20 mouse cellular contexts compared by ENCODE assay signal in the genomic region with DNA sequence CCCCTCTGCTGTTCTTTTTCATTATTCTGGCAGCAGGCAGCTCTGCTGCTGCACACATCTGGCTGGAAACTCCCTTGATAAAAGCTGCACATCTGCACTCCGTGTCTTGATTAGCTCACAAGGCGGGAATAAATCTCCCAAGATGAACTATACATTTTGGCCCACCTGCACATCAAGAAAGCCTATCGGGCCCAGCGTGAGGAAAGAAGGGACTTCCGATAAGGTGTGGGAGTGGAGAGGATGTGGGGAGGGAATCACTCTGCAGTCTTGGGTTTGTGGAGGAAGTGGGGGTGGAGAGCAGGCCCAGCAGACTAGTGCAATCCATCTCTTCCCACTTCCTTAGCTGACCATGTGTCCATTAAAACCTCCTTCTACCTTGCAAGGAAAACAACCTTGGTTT.
DNase-seq lines count a peak whose midpoint lies in the region; ATAC-seq lines count a peak whose summit lies in the region.
"Had no signal": no experiment of that assay in that cellular context is flagged by ENCODE, and none has a peak within 500 bp of the region (broad histone marks: within the 10 kb centered on the region; RNA-seq: fewer than 3 reads in every experiment).

No protein-coding gene starts in this region.

- intact Hi-C loops in gastrocnemius, postnatal 14 days (cut with DNase I; ENCODE audit: low total_unique reads), result no loop called here

- H3K27me3 ChIP-seq in kidney, embryonic 14.5 days (ENCODE audit: control insufficient read depth, insufficient read depth, low read length), result no peaks in the 10 kb centered on the region
- H3K27me3 ChIP-seq in kidney, embryonic 15.5 days, result no peaks in the 10 kb centered on the region
- no peaks in the 10 kb centered on the region for H3K27me3 ChIP-seq in hindbrain, embryonic 16.5 days (replicated peaks; ENCODE audit: control insufficient read depth, insufficient read depth, low read length)
- H3K27me3 ChIP-seq in neural tube, embryonic 15.5 days (replicated peaks), result no peaks in the 10 kb centered on the region
- H3K27me3 ChIP-seq: lung, embryonic 15.5 days had no signal

- no peaks in the 10 kb centered on the region for H3K9me3 ChIP-seq in kidney, embryonic 14.5 days (ENCODE audit: control insufficient read depth, low read length)
- H3K9me3 ChIP-seq in kidney, embryonic 15.5 days (replicated peaks), result no peaks in the 10 kb centered on the region
- no peaks in the 10 kb centered on the region for H3K9me3 ChIP-seq in hindbrain, embryonic 16.5 days (ENCODE audit: control insufficient read depth, low read length)
- H3K9me3 ChIP-seq in neural tube, embryonic 15.5 days (replicated peaks), result no peaks in the 10 kb centered on the region
- H3K9me3 ChIP-seq: limb, embryonic 13.5 days; lung, embryonic 15.5 days; midbrain, embryonic 10.5 days had no signal

- H3K27ac ChIP-seq in kidney, embryonic 14.5 days (ENCODE audit: low read depth, low read length), result no peak overlapping the region
- H3K27ac ChIP-seq in kidney, embryonic 15.5 days, result no peak overlapping the region
- H3K27ac ChIP-seq in hindbrain, embryonic 16.5 days (ENCODE audit: low read depth, low read length), result peak overlapping the region; percentile 16; the same call in 1 of the 2 replicates
- peak overlapping the region; percentile 35; the same call in 1 of the 2 replicates for H3K27ac ChIP-seq in neural tube, embryonic 15.5 days (replicated peaks)
- H3K27ac ChIP-seq: limb, embryonic 13.5 days; liver, embryonic 14.5 days; lung, embryonic 15.5 days; midbrain, embryonic 10.5 days had no signal

- H3K9ac ChIP-seq in kidney, embryonic 14.5 days (ENCODE audit: low read depth, low read length), result no peak overlapping the region
- H3K9ac ChIP-seq in kidney, embryonic 15.5 days, result no peak overlapping the region
- no peak overlapping the region for H3K9ac ChIP-seq in hindbrain, embryonic 16.5 days (ENCODE audit: low read depth, low read length)
- no peak overlapping the region for H3K9ac ChIP-seq in neural tube, embryonic 15.5 days (replicated peaks)
- H3K9ac ChIP-seq: limb, embryonic 13.5 days; liver, embryonic 14.5 days; lung, embryonic 15.5 days had no signal

- H3K4me1 ChIP-seq in kidney, embryonic 14.5 days (ENCODE audit: control insufficient read depth, insufficient read depth, low read length), result peaks cover 12% of the 10 kb centered on the region
- H3K4me1 ChIP-seq in kidney, embryonic 15.5 days, result peaks cover 27% of the 10 kb centered on the region
- H3K4me1 ChIP-seq in hindbrain, embryonic 16.5 days (ENCODE audit: control insufficient read depth, insufficient read depth, low read depth, low read length), result peaks cover 15% of the 10 kb centered on the region
- peaks cover 39% of the 10 kb centered on the region for H3K4me1 ChIP-seq in neural tube, embryonic 15.5 days

- WGBS in kidney, embryonic 14.5 days, result 24% methylated on average over 5 of the region's 5 CpGs
- 32% methylated on average over 5 of the region's 5 CpGs for WGBS in kidney, embryonic 15.5 days
- 56% methylated on average over 5 of the region's 5 CpGs for WGBS in hindbrain, embryonic 16.5 days
- WGBS in neural tube, embryonic 15.5 days, result 44% methylated on average over 5 of the region's 5 CpGs

- no peak overlapping the region for H3K4me2 ChIP-seq in kidney, embryonic 14.5 days (replicated peaks; ENCODE audit: low read depth, low read length)
- H3K4me2 ChIP-seq in kidney, embryonic 15.5 days, result no peak overlapping the region
- no peak overlapping the region for H3K4me2 ChIP-seq in hindbrain, embryonic 16.5 days (ENCODE audit: low read length)
- no peak overlapping the region for H3K4me2 ChIP-seq in neural tube, embryonic 15.5 days
- H3K4me2 ChIP-seq: limb, embryonic 13.5 days; lung, embryonic 15.5 days had no signal

- peaks cover 15% of the 10 kb centered on the region for H3K36me3 ChIP-seq in kidney, embryonic 14.5 days (ENCODE audit: control insufficient read depth, insufficient read depth, low read length)
- H3K36me3 ChIP-seq in kidney, embryonic 15.5 days, result peaks cover 38% of the 10 kb centered on the region
- peaks cover 5% of the 10 kb centered on the region; the same call in 1 of the 2 replicates for H3K36me3 ChIP-seq in hindbrain, embryonic 16.5 days (ENCODE audit: control insufficient read depth, insufficient read depth, low read length)
- peaks cover 14% of the 10 kb centered on the region; the same call in 1 of the 2 replicates for H3K36me3 ChIP-seq in neural tube, embryonic 15.5 days

- ATAC-seq in kidney, embryonic 14.5 days (ENCODE audit: low FRiP score, low TSS enrichment), result peak; percentile 61
- no peak for ATAC-seq in kidney, embryonic 15.5 days (replicated peaks; ENCODE audit: low FRiP score)
- no peak for ATAC-seq in hindbrain, embryonic 16.5 days
- no peak for ATAC-seq in neural tube, embryonic 15.5 days (ENCODE audit: low FRiP score)

- no peak overlapping the region for H3K4me3 ChIP-seq in kidney, embryonic 14.5 days (ENCODE audit: low read length)
- H3K4me3 ChIP-seq in kidney, embryonic 15.5 days (replicated peaks), result no peak overlapping the region
- no peak overlapping the region for H3K4me3 ChIP-seq in hindbrain, embryonic 16.5 days (ENCODE audit: low read length)
- H3K4me3 ChIP-seq in neural tube, embryonic 15.5 days (replicated peaks), result no peak overlapping the region
- H3K4me3 ChIP-seq: gastrocnemius, adult 2 months; limb, embryonic 13.5 days; lung, embryonic 15.5 days; midbrain, embryonic 10.5 days had no signal

- DNase-seq in thymus, postnatal 36 days, result peak; percentile 31 to 43
- DNase-seq in thymus, postnatal 0 days (ENCODE audit: low spot score), result no peak
- DNase-seq in gastrocnemius, postnatal 14 days, result no peak
- DNase-seq in right cerebral cortex, adult 18-20 months, result no peak
- DNase-seq: adrenal gland, postnatal 10 days; cerebellum, postnatal 25 days; embryo, embryonic 11 days; gastrocnemius, adult 2 months; kidney, adult 18-20 months; kidney, postnatal 25 days; lung, postnatal 4 days; right cerebral cortex, postnatal 14 days had no signal

Comparison
In these comparisons a context has a peak if more than half of its experiments do, and no peak if none do; other contexts are left out.
1. DNase-seq: peak in thymus, postnatal 36 days (2 of 2); none in thymus, postnatal 0 days (single experiment), gastrocnemius, postnatal 14 days (single experiment) and right cerebral cortex, adult 18-20 months (single experiment).
2. H3K27ac ChIP-seq: peak in hindbrain, embryonic 16.5 days (single experiment) and neural tube, embryonic 15.5 days (single experiment); none in kidney, embryonic 14.5 days (single experiment) and kidney, embryonic 15.5 days (single experiment).